Mouse (Mus musculus) mesoderm, embryonic 11.5 days (tissue): Measurements from ENCODE around the gene Gm9936.
A peak's percentile ranks its signal among the peaks of the same experiment; 100 is the strongest.
"Not testable (repeated sequence)": the region's sequence is repeated elsewhere in the genome, so short reads cannot be mapped to it uniquely, and the experiment has no call there.

Experiments used
- DNase-seq: peaks from one replicate; pipeline ENCODE4 v3.0.0-alpha.2; 2012; ENCODE audit warnings: low read depth, low spot score

Gene Gm9936

GRCm38 (mm10) chr5:114858582-114858981 is at the start of gene Gm9936:
TSS of gene Gm9936 (minus strand) at chr5:114858682.
- no peak for DNase-seq

- DNase-seq, result peak; percentile 60
Measured at GRCm38 (mm10) chr5:114902413-114902812, 43.9 kb upstream of the Gm9936 start.

- no peak for DNase-seq
Measured at GRCm38 (mm10) chr5:114898857-114899256, 40.4 kb upstream of the Gm9936 start.

DNA sequence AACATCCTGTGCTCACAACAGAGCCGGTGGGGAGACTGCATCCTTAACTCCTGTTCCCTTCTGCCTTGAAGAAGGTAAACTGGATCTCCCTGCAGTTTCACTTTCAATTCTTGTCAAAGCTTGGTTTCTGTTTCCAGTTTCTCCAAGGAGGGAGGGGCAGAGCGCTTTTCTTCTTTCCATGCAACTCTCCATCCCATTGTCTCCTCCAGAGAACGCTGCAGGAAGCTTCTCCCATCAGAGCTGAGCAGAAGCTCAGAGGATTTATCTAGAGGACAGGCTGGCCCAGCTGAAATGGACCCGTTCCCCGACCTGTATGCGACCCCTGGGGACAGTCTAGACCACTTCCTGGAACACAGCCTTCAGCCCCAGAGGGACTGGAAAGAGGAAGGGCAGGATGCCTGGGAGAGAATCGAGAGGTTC is 38.9 kb upstream of the Gm9936 start:
- no peak for DNase-seq

- no peak for DNase-seq
Measured at GRCm38 (mm10) chr5:114896688-114897373, 38.3 kb upstream of the Gm9936 start, which contains the start of gene Oasl2. TSS of gene Oasl2 (plus strand) at chr5:114896936.

DNA sequence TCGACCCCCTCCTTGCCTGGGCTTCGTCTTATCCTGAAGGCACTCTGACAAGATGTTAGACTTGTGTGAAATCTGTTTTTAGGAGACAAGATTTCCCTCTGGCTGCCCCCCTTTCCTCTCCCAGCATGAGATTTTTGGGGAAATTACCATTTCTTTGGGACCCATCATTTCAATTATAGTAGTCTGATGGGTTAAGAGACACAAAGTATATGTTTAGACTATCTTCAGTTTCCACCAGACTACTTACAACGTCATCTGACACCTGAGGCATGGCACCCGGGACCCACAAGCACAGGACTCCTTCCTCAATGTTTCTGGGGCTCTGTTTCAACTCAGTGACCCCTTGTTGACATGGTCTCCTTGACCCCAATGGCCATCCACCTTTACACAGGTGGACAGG is 37.1 kb upstream of the Gm9936 start:
- DNase-seq, result no peak

DNA sequence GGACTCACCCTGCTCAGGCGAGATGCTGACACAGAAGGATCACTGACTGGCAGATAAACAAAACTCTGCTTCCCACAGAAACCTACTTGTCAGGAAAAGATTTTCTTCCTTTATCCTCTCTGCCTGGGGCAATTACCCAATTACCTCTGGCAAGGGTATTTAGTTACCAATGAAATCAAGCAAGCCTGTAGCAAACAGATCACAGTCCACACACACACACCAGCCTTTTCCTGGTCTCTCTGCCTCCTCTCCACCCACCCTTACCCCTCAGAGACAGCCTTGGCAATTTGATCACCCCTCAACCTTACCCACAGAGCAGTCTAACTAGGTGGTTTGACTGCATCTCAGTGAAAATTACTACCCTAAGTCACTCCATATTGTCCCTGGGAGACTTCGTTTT is 30.5 kb upstream of the Gm9936 start:
- DNase-seq, result no peak

- DNase-seq, result no peak
Measured at GRCm38 (mm10) chr5:114886801-114887200, 28.3 kb upstream of the Gm9936 start.

GRCm38 (mm10) chr5:114883022-114883421 is 24.5 kb upstream of the Gm9936 start:
- DNase-seq, result no peak

DNA sequence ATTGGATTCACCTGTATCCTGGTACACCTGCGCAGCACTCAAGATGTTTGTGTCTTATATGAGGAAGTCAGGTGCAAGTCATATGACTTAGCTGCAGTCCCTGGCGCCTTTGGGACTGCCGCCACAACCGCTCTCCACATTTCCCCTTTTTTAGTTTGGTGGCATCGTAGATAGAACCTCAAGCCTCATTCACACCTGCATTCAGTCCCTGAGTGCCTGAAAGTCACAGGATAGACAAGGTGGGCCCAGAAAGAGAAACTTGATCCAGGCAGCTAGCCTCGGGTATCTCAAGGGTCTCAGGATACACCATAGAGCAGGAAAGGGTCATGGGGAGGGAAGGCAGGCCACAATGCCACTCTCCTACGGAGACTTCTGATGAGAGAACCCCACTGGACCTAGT is 23.8 kb upstream of the Gm9936 start:
- not testable (repeated sequence) for DNase-seq

DNA sequence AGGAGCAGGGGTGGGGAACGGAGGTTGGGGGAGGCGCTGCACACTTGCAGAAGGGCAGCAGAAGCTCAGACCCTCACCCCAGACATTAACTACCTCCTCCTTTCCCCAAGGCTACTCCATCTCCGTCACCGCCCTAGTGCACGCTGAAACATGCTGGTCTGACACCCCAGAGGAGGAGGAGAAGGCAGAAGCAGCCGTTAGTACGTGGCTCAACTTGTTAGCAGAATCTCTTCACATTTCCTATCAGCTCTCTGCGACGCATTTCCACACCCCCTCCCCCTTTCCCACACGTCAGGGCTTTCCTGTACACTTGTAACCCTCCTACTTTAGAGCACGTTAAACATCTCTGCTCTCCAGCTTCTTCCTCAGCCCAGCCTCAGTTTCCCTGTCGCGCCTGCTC is 20.9 kb upstream of the Gm9936 start:
- no peak for DNase-seq

DNA sequence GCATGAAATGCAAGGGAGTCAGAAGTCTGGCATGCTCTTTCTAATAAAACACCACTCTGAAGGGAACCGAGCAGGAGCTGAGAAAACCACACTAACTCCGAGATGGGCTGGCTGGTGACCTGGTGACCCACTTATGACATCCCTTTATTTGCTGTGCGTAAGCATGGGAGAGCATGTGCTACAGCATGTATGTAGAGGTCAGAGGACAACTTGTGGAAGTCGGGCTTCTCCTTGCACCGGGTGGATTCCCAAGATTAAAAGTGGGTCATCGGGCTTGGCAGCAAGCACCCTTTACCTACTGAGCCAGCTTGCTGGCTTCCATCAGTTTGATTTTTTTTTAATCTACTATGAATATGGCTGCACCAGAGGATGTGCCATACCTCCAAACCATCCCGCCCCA is 19.0 kb upstream of the Gm9936 start:
- no peak for DNase-seq

DNA sequence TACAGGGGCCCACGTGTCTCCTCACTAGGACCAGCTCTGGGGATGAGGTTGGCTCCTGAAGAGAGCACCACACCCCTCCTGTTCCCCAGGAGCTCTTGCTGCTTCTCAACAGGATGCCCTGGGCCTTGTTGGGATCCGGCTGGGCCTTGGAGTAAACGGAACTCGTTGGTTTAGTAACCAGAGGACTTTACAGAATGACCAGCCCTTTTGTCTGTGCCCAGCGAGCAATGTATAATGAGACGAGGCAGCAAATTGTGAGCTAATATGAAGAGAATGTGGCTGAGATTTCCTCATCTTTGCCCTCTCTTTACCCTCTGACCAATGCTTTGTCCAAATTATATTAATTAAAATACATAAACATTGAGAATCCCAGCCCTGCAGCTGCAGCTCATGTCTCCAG is 17.8 kb upstream of the Gm9936 start:
- DNase-seq, result no peak

- DNase-seq, result no peak
Measured at GRCm38 (mm10) chr5:114875858-114876257, 17.4 kb upstream of the Gm9936 start.

- DNase-seq, result no peak
Measured at GRCm38 (mm10) chr5:114865279-114865678, 6.8 kb upstream of the Gm9936 start.

GRCm38 (mm10) chr5:114864813-114865212 is 6.3 kb upstream of the Gm9936 start:
- DNase-seq, result no peak

- DNase-seq, result no peak
Measured at GRCm38 (mm10) chr5:114861730-114862129, 3.2 kb upstream of the Gm9936 start.

- peak; percentile 87 for DNase-seq
Measured at GRCm38 (mm10) chr5:114859253-114859652, 771 bp upstream of the Gm9936 start.

DNA sequence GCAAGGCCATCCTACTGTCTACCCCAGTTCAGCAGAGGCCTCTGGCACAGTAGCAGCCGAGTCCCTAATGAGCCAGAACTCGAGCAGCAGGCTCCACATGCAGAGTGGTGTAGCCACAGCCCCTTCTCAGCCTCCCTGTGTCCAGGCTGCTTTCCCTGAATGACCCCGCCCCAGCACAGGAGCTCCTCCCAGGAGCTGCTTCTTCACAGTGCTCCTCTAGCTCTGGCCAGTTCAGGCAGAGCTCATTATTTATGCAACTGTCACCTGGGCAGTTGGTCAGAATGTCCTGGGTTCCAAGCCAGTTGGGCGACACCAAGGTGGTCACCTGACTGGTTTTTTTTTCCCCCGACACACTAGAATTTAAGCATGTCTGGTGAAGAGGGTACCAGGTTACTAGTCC is 5.1 kb downstream of the Gm9936 start, which contains the start of gene 4930519G04Rik:
Gene 4930519G04Rik, plus strand, starts transcription at position 301 of the 400 bp plus-strand sequence.
- DNase-seq, result not testable (repeated sequence)

GRCm38 (mm10) chr5:114851565-114852236 is 6.8 kb downstream of the Gm9936 start:
- DNase-seq, result no peak

DNA sequence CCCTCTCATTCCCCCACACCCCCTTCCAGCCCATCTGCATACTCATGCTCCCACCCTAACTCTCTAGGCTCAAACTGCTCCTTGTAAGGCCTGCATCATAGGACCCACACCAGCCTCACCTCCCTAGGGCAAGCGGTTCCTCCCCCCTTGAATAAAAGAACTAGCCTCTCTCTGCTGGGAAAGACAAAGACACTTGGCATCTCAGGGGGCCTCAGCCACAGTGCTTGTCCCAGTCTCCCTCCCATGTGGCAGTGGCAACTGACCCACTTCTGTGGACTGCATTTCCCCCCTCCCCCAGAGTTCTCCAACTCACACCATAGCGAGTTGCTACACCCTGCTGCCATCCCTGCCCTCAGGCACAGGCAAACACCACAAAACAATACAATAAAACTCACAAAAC is 14.1 kb downstream of the Gm9936 start:
- DNase-seq, result not testable (repeated sequence)

GRCm38 (mm10) chr5:114842674-114843073 is 15.8 kb downstream of the Gm9936 start:
- no peak for DNase-seq

DNA sequence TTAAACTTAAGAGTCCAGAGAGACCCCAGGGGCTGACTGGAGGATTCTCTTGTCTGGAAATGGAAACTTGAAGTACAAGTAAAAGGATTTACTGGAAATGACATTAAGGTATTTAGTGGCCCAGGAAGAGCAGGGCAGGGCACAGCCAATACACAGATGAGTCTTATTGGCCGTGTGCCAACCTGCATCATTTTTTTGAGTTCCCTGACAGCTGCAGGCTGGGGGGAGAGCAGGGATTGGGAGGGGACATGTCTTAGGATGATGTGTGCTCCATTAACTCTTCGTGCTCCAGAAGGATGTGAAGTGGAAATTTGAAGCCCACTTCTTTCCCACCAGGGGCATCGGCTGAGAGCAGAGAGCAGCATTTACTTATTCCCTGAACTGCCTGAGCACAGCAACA is 16.3 kb downstream of the Gm9936 start:
- DNase-seq, result peak; percentile 62
